Mouse (Mus musculus) midbrain, embryonic 11.5 days (tissue): ENCODE results near the gene Il3. TPM values are rescaled to one million over a fixed set of nuclear protein-coding genes. Genes with fewer than 3 reads are reported as not detected.

Source experiments
- polyA plus RNA-seq: library from polyadenylated mRNA; unstranded; fragments of >200 nt; fragmentation: Nextera tagmentation; extraction: Ambion mirVana; gene quantifications from 2 replicates; pipeline ENCODE4 v1.2.1, GENCODE M21; 2014

Gene Il3
- polyA plus RNA-seq, 1 experiment from 2014 or later: not detected

Other genes starting within 250 kb of the Il3 start
- gene Slc22a4, start 239.2 kb downstream of the Il3 start, polyA plus RNA-seq: 1.4 and 1.5 TPM in 2 replicates
- gene Pdlim4, start 198.3 kb downstream of the Il3 start, polyA plus RNA-seq: 36.1 and 38.4 TPM in 2 replicates
- 18.6 and 20.5 TPM in 2 replicates for gene P4ha2, start 167.2 kb downstream of the Il3 start, polyA plus RNA-seq
- gene Csf2, start 17.6 kb downstream of the Il3 start, polyA plus RNA-seq: not detected in 2 replicates
- 20.4 and 22.4 TPM in 2 replicates for gene Acsl6, start 36.5 kb upstream of the Il3 start, polyA plus RNA-seq
- not detected in 2 replicates for gene Meikin, start 103.4 kb upstream of the Il3 start, polyA plus RNA-seq
- gene Fnip1, start 170.9 kb upstream of the Il3 start, polyA plus RNA-seq: 13.0 and 15.3 TPM in 2 replicates